Mouse (Mus musculus): Measurements from ENCODE around the gene Magee1. TPM values are rescaled to one million over a fixed set of nuclear protein-coding genes. Genes with fewer than 3 reads are reported as not detected.

Gene Magee1
- total RNA-seq, 1 experiment = 5.4 TPM

- in situ Hi-C loops (cut with MboI; ENCODE audit: low sequenced_read_pairs in 2 of 2, unreplicated experiment in 2 of 2) = no loop called here
- no peak for DNase-seq (ENCODE audit: low read depth, low spot score)
- TF ChIP-seq ZC3H11A (IDR thresholded peaks at IDR 0.05; ENCODE audit: borderline replicate concordance, low read depth, low read length) = no peak
- TF ChIP-seq CHD2 (IDR thresholded peaks at IDR 0.05; ENCODE audit: low read depth, low read length) = no peak
These were observed 16.0 kb upstream of the Magee1 start for GRCm38 (mm10) chrX:105104175-105104574.

GRCm38 (mm10) chrX:105114994-105115393 lies 5.2 kb upstream of the Magee1 start:
- Histone ChIP-seq H3K27ac (ENCODE audit: insufficient read depth, low read depth, low read length, poor library complexity, severe bottlenecking) (no peak overlapping the region), H3K36me3 (ENCODE audit: control insufficient read depth, insufficient read depth, low read length, poor library complexity, severe bottlenecking) (no peaks in the 10 kb centered on the region), H3K9me3 (ENCODE audit: control insufficient read depth, insufficient read depth, low read depth, low read length) (no peaks in the 10 kb centered on the region), H3K4me1 (ENCODE audit: control insufficient read depth in 2 of 2, insufficient read depth in 2 of 2, low read length in 2 of 2, poor library complexity in 1 of 2) (no peaks in the 10 kb centered on the region), H3K4me3 (ENCODE audit: insufficient read depth in 1 of 2, low read depth in 1 of 2, low read length in 2 of 2, poor library complexity in 1 of 2, severe bottlenecking in 1 of 2) (no peak overlapping the region), H3K9ac (ENCODE audit: insufficient read depth, low read depth, low read length, poor library complexity, severe bottlenecking) (no peak overlapping the region)
- in situ Hi-C loops (cut with MboI; ENCODE audit: low sequenced_read_pairs in 2 of 2, unreplicated experiment in 2 of 2) = no loop called here
- TF ChIP-seq MAFK (IDR thresholded peaks at IDR 0.05; ENCODE audit: insufficient read depth, low read depth, low read length) (no peak), CHD2 (IDR thresholded peaks at IDR 0.05; ENCODE audit: low read depth, low read length) (no peak), ZNF384 (IDR thresholded peaks at IDR 0.05; ENCODE audit: low read depth, low read length) (no peak), HCFC1 (IDR thresholded peaks at IDR 0.05; ENCODE audit: borderline replicate concordance, insufficient read depth, low read length) (no peak), ZC3H11A (IDR thresholded peaks at IDR 0.05; ENCODE audit: borderline replicate concordance, low read depth, low read length) (no peak)
- DNase-seq (ENCODE audit: low read depth, low spot score) = no peak

More at GRCm38 (mm10) chrX:105104175-105104574, 16.0 kb upstream of the Magee1 start:
- no peak overlapping the region for H3K9ac ChIP-seq (ENCODE audit: insufficient read depth, low read depth, low read length, poor library complexity, severe bottlenecking)
- no peaks in the 10 kb centered on the region for H3K4me1 ChIP-seq (ENCODE audit: control insufficient read depth in 2 of 2, insufficient read depth in 2 of 2, low read length in 2 of 2, poor library complexity in 1 of 2)
- H3K4me3 ChIP-seq (ENCODE audit: insufficient read depth in 1 of 2, low read depth in 1 of 2, low read length in 2 of 2, poor library complexity in 1 of 2, severe bottlenecking in 1 of 2) = no peak overlapping the region
- no peak overlapping the region for H3K27ac ChIP-seq (ENCODE audit: insufficient read depth, low read depth, low read length, poor library complexity, severe bottlenecking)
- H3K9me3 ChIP-seq (ENCODE audit: control insufficient read depth, insufficient read depth, low read depth, low read length) = no peaks in the 10 kb centered on the region
- no peaks in the 10 kb centered on the region; the same call in 1 of the 2 replicates for H3K36me3 ChIP-seq (ENCODE audit: control insufficient read depth, insufficient read depth, low read length, poor library complexity, severe bottlenecking)

- no peak for TF ChIP-seq ZNF384 (IDR thresholded peaks at IDR 0.05; ENCODE audit: low read depth, low read length)
- TF ChIP-seq HCFC1 (IDR thresholded peaks at IDR 0.05; ENCODE audit: borderline replicate concordance, insufficient read depth, low read length) = no peak
- no peak for TF ChIP-seq MAFK (IDR thresholded peaks at IDR 0.05; ENCODE audit: insufficient read depth, low read depth, low read length)
- TF ChIP-seq CHD2 (IDR thresholded peaks at IDR 0.05; ENCODE audit: low read depth, low read length) = no peak
- no peak for TF ChIP-seq ZC3H11A (IDR thresholded peaks at IDR 0.05; ENCODE audit: borderline replicate concordance, low read depth, low read length)
- Histone ChIP-seq H3K4me3 (ENCODE audit: insufficient read depth in 1 of 2, low read depth in 1 of 2, low read length in 2 of 2, poor library complexity in 1 of 2, severe bottlenecking in 1 of 2) (peak overlapping the region; percentile 70), H3K27ac (ENCODE audit: insufficient read depth, low read depth, low read length, poor library complexity, severe bottlenecking) (no peak overlapping the region)
These were observed 1.2 kb downstream of the Magee1 start for GRCm38 (mm10) chrX:105121227-105121865.

GRCm38 (mm10) chrX:105124903-105125302 lies 4.7 kb downstream of the Magee1 start:
- TF ChIP-seq ZNF384 (IDR thresholded peaks at IDR 0.05; ENCODE audit: low read depth, low read length) (no peak), MAFK (IDR thresholded peaks at IDR 0.05; ENCODE audit: insufficient read depth, low read depth, low read length) (no peak), ZC3H11A (IDR thresholded peaks at IDR 0.05; ENCODE audit: borderline replicate concordance, low read depth, low read length) (no peak), HCFC1 (IDR thresholded peaks at IDR 0.05; ENCODE audit: borderline replicate concordance, insufficient read depth, low read length) (no peak), CHD2 (IDR thresholded peaks at IDR 0.05; ENCODE audit: low read depth, low read length) (no peak)
- Histone ChIP-seq H3K36me3 (ENCODE audit: control insufficient read depth, insufficient read depth, low read length, poor library complexity, severe bottlenecking) (no peaks in the 10 kb centered on the region), H3K4me1 (ENCODE audit: control insufficient read depth in 2 of 2, insufficient read depth in 2 of 2, low read length in 2 of 2, poor library complexity in 1 of 2) (no peaks in the 10 kb centered on the region), H3K9ac (ENCODE audit: insufficient read depth, low read depth, low read length, poor library complexity, severe bottlenecking) (no peak overlapping the region), H3K4me3 (ENCODE audit: insufficient read depth in 1 of 2, low read depth in 1 of 2, low read length in 2 of 2, poor library complexity in 1 of 2, severe bottlenecking in 1 of 2) (no peak overlapping the region), H3K9me3 (ENCODE audit: control insufficient read depth, insufficient read depth, low read depth, low read length) (no peaks in the 10 kb centered on the region), H3K27ac (ENCODE audit: insufficient read depth, low read depth, low read length, poor library complexity, severe bottlenecking) (no peak overlapping the region)
- DNase-seq (ENCODE audit: low read depth, low spot score) = no peak
- in situ Hi-C loops (cut with MboI; ENCODE audit: low sequenced_read_pairs in 2 of 2, unreplicated experiment in 2 of 2) = no loop called here

More at GRCm38 (mm10) chrX:105121227-105121865, 1.2 kb downstream of the Magee1 start:
- Histone ChIP-seq H3K9ac (ENCODE audit: insufficient read depth, low read depth, low read length, poor library complexity, severe bottlenecking) (0 out of 2 replicates have a peak overlapping the region, but pooled peaks have one; percentile 53), H3K4me1 (ENCODE audit: control insufficient read depth in 2 of 2, insufficient read depth in 2 of 2, low read length in 2 of 2, poor library complexity in 1 of 2) (no peaks in the 10 kb centered on the region), H3K9me3 (ENCODE audit: control insufficient read depth, insufficient read depth, low read depth, low read length) (no peaks in the 10 kb centered on the region), H3K36me3 (ENCODE audit: control insufficient read depth, insufficient read depth, low read length, poor library complexity, severe bottlenecking) (no peaks in the 10 kb centered on the region)
- peak; percentile 40 for DNase-seq (ENCODE audit: low read depth, low spot score)
- in situ Hi-C loops (cut with MboI; ENCODE audit: low sequenced_read_pairs in 2 of 2, unreplicated experiment in 2 of 2) = no loop called here
